In genomic region chr13:61996519-61996918, GRCm38 (mm10) we compare ENCODE assay signal across 8 mouse cellular contexts.
DNase-seq lines count a peak whose midpoint lies in the region; ATAC-seq and TF ChIP-seq lines count a peak whose summit lies in the region.
"Not testable (repeated sequence)": the region's sequence is repeated elsewhere in the genome, so short reads cannot be mapped to it uniquely, and the experiment has no call there.

No protein-coding gene starts in this region.

- H3K9me3 ChIP-seq in intestine, postnatal 0 days (ENCODE audit: control insufficient read depth); lung, embryonic 14.5 days (ENCODE audit: low read depth, low read length): not testable (repeated sequence)

- not testable (repeated sequence) for H3K79me2 ChIP-seq in liver, adult 2 months (ENCODE audit: control insufficient read depth, insufficient read depth, low read length)

- H3K4me3 ChIP-seq in intestine, postnatal 0 days (ENCODE audit: low read depth, low read length); liver, adult 2 months (ENCODE audit: insufficient read depth, low read depth, low read length); lung, embryonic 14.5 days (ENCODE audit: low read depth, low read length): not testable (repeated sequence)

- not testable (repeated sequence) for TF ChIP-seq POLR2A in liver, adult 2 months (IDR thresholded peaks at IDR 0.05; ENCODE audit: extremely low read depth, insufficient read depth, low read length)

- 0 out of 2 replicates have a peak, but pooled peaks have one; percentile 13 for TF ChIP-seq CTCF in intestine, postnatal 0 days (IDR thresholded peaks at IDR 0.05; ENCODE audit: low read depth)
- 0 out of 2 replicates have a peak, but pooled peaks have one; percentile 17 for TF ChIP-seq CTCF in liver, adult 2 months (IDR thresholded peaks at IDR 0.05; ENCODE audit: low read depth, low read length)
- TF ChIP-seq CTCF in lung, embryonic 14.5 days (IDR thresholded peaks at IDR 0.05; ENCODE audit: low read depth) = not testable (repeated sequence)

- not testable (repeated sequence) for H3K4me2 ChIP-seq in intestine, postnatal 0 days (replicated peaks; ENCODE audit: low read depth); lung, embryonic 14.5 days

- not testable (repeated sequence) for H3K4me1 ChIP-seq in intestine, postnatal 0 days (replicated peaks; ENCODE audit: control insufficient read depth, insufficient read depth, low read length); liver, adult 2 months (ENCODE audit: control insufficient read depth, insufficient read depth, low read length); lung, embryonic 14.5 days (ENCODE audit: insufficient read depth)

- H3K27me3 ChIP-seq in intestine, postnatal 0 days (replicated peaks; ENCODE audit: control insufficient read depth, insufficient read depth, low read length); liver, adult 2 months (ENCODE audit: control insufficient read depth, insufficient read depth, low read length); lung, embryonic 14.5 days (ENCODE audit: insufficient read depth, low read length): not testable (repeated sequence)

- not testable (repeated sequence) for H3K36me3 ChIP-seq in intestine, postnatal 0 days (ENCODE audit: control insufficient read depth, insufficient read depth); liver, adult 2 months (ENCODE audit: control insufficient read depth, insufficient read depth, low read length); lung, embryonic 14.5 days (ENCODE audit: insufficient read depth)

- H3K9ac ChIP-seq in intestine, postnatal 0 days (ENCODE audit: low read depth, low read length); liver, adult 2 months (ENCODE audit: low read depth, low read length); lung, embryonic 14.5 days: not testable (repeated sequence)

- not testable (repeated sequence) for H3K27ac ChIP-seq in intestine, postnatal 0 days (ENCODE audit: low read depth, low read length); liver, adult 2 months (replicated peaks; ENCODE audit: insufficient read depth, low read depth, low read length); lung, embryonic 14.5 days (ENCODE audit: low read depth)

- WGBS in intestine, postnatal 0 days = 65% methylated on average over 3 of the region's 3 CpGs
- WGBS in liver, adult 2 months = 67% methylated on average over 3 of the region's 3 CpGs
- WGBS in lung, embryonic 14.5 days = 64% methylated on average over 3 of the region's 3 CpGs

- DNase-seq in CD4-positive, CD25-positive, alpha-beta regulatory T cell, adult 2 months (ENCODE audit: low read depth, low spot score) = peak; percentile 37
- peak; percentile 18 for DNase-seq in MEL-GATA-1-ER (ENCODE audit: extremely low read depth, low read depth)
- DNase-seq in liver, adult 2 months (ENCODE audit: extremely low read depth, low read depth, low spot score) = peak; percentile 6
- DNase-seq in lung, embryonic 14.5 days = peak; percentile 5
- peak; percentile 1 for DNase-seq in retina, embryonic 14.5 days (ENCODE audit: low spot score)
- DNase-seq in thymus, postnatal 0 days (ENCODE audit: low spot score) = peak; percentile 12

- 0 out of 2 replicates have a peak, but pooled peaks have one; percentile 47 for ATAC-seq in common myeloid progenitor, adult 5-6 weeks (replicated peaks; ENCODE audit: low read depth, poor library complexity, severe bottlenecking)
- ATAC-seq in intestine, postnatal 0 days; lung, embryonic 14.5 days (ENCODE audit: insufficient read depth): not testable (repeated sequence)
